Mouse (Mus musculus) liver, postnatal 0 days (tissue): Measurements from ENCODE around the gene Rnd2. TPM values are rescaled to one million over a fixed set of nuclear protein-coding genes. Genes with fewer than 3 reads are reported as not detected.

Experiments
- ATAC-seq: fragments of 200-750 bp; cut with Nextera tagmentation; 2 replicates; pipeline ENCODE4 v1.8.0; 2017; ENCODE audit warnings: mild to moderate bottlenecking, moderate library complexity
- DNase-seq: peaks from one replicate; pipeline ENCODE4 v3.0.0-alpha.2; 2016
- H3K27ac ChIP-seq: fragments of 300-500 bp; sonication (generic); 2 replicates; pipeline ENCODE4 v1.5.1; 2014; ENCODE audit warnings: antibody characterized with exemption, moderate library complexity, mild to moderate bottlenecking, low read depth
- H3K27me3 ChIP-seq: fragments of 300-500 bp; sonication (generic); 2 replicates; pipeline ENCODE4 v1.6.1; 2014; ENCODE audit warnings: low read length, control low read depth, mixed read lengths; ENCODE audit not compliant: insufficient read depth
- H3K36me3 ChIP-seq: fragments of 300-500 bp; sonication (generic); replicated peaks from 2 replicates; pipeline ENCODE4 v1.6.1; 2014; ENCODE audit warnings: mild to moderate bottlenecking, control low read depth, low read length, moderate library complexity, mixed read lengths; ENCODE audit not compliant: insufficient read depth
- H3K4me1 ChIP-seq: fragments of 300-500 bp; sonication (generic); 2 replicates; pipeline ENCODE4 v1.6.1; 2014; ENCODE audit warnings: antibody characterized with exemption, mild to moderate bottlenecking, control low read depth; ENCODE audit not compliant: insufficient read depth
- H3K4me2 ChIP-seq: fragments of 300-500 bp; sonication (generic); 2 replicates; pipeline ENCODE4 v1.6.1; 2014; ENCODE audit warnings: low read depth, mild to moderate bottlenecking, low read length, moderate library complexity, mixed read lengths
- H3K4me3 ChIP-seq: fragments of 300-500 bp; sonication (generic); 2 replicates; pipeline ENCODE4 v1.5.1; 2014; ENCODE audit warnings: low read depth, low read length
- H3K9ac ChIP-seq: fragments of 300-500 bp; sonication (generic); replicated peaks from 2 replicates; pipeline ENCODE4 v1.6.1; 2014; ENCODE audit warnings: mild to moderate bottlenecking, moderate library complexity
- H3K9me3 ChIP-seq: fragments of 300-500 bp; sonication (generic); 2 replicates; pipeline ENCODE4 v1.6.1; 2016; ENCODE audit warnings: mild to moderate bottlenecking, control low read depth, low read length, mixed read lengths
- CTCF ChIP-seq: sonication (generic); IDR thresholded peaks from 2 replicates; pipeline ENCODE4 v1.5.1; 2016; ENCODE audit warnings: antibody characterized with exemption, low read depth
- EP300 ChIP-seq: IDR thresholded peaks from 2 replicates; pipeline ENCODE4 v1.6.1; 2016; ENCODE audit warnings: antibody characterized with exemption, low read depth, mild to moderate bottlenecking
- WGBS: fragments of 180-500 bp; shearing (Covaris S2); extraction: QIAGEN DNeasy Blood & Tissue Kit; methylation state at CpG from one replicate; pipeline ENCODE4 v1.1.7; 2014; ENCODE audit not compliant: insufficient replicate concordance; 5-methylcytosine and 5-hydroxymethylcytosine counted together
- polyA plus RNA-seq: library from polyadenylated mRNA; unstranded; fragments of >200 nt; fragmentation: Nextera tagmentation; extraction: Ambion mirVana; gene quantifications from 2 replicates; pipeline ENCODE4 v1.2.1, GENCODE M21; 2015

Rnd2 gene
- polyA plus RNA-seq, 1 experiment from 2014 or later = 2.0 TPM

- no peak overlapping the region for H3K9ac ChIP-seq
- no peaks in the 10 kb centered on the region for H3K27me3 ChIP-seq
- H3K9me3 ChIP-seq = no peaks in the 10 kb centered on the region
- no peak overlapping the region for H3K27ac ChIP-seq
- no peak for TF ChIP-seq CTCF
- TF ChIP-seq EP300 = no peak
- peaks cover 24% of the 10 kb centered on the region for H3K36me3 ChIP-seq
- 87% methylated on average over 12 of the region's 12 CpGs for WGBS
- DNase-seq (no peak), ATAC-seq (no peak)
- no peak overlapping the region for H3K4me2 ChIP-seq
- H3K4me1 ChIP-seq = peaks cover 14% of the 10 kb centered on the region; the same call in 1 of the 2 replicates
- no peak overlapping the region for H3K4me3 ChIP-seq
Measured at GRCm38 (mm10) chr11:101458217-101458616, 6.6 kb upstream of the Rnd2 start.

- WGBS = 67% methylated on average over 6 of the region's 6 CpGs
- Histone ChIP-seq H3K4me2 (no peak overlapping the region), H3K9ac (no peak overlapping the region), H3K36me3 (peaks cover 24% of the 10 kb centered on the region), H3K4me3 (no peak overlapping the region), H3K27ac (no peak overlapping the region), H3K27me3 (0 out of 2 replicates have a peak, but pooled peaks cover under 1% of the 10 kb centered on the region), H3K4me1 (peaks cover 18% of the 10 kb centered on the region), H3K9me3 (no peaks in the 10 kb centered on the region)
- DNase-seq (no peak), ATAC-seq (peak; percentile 48)
- TF ChIP-seq CTCF = no peak
- TF ChIP-seq EP300 = no peak
Measured at GRCm38 (mm10) chr11:101459716-101460115, 5.1 kb upstream of the Rnd2 start.

DNA sequence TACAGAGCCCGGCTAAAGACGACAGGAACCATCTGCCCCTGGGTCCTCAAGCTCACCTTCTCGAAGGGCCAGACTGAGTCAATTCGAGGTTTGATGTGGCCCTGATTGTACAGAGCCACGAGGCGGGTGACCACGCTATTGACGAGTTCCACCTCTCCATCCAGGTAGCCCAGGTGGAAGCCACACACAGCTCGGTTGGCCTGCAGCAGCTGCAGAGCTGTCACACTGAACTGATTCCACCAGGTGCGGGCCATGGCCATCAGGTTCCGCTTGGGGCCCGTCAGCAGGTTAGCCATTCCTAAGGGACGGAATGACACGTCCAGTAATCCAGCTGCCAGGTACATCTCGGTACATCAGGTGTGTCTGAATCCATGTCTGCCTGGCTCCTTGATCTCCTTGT lies 4.5 kb upstream of the Rnd2 start:
- no peak overlapping the region for H3K4me2 ChIP-seq
- ATAC-seq (no peak), DNase-seq (no peak)
- no peak overlapping the region for H3K4me3 ChIP-seq
- no peaks in the 10 kb centered on the region for H3K9me3 ChIP-seq
- 87% methylated on average over 15 of the region's 15 CpGs for WGBS
- TF ChIP-seq CTCF = no peak
- TF ChIP-seq EP300 = no peak
- no peak overlapping the region for H3K27ac ChIP-seq
- H3K9ac ChIP-seq = no peak overlapping the region
- H3K36me3 ChIP-seq = peaks cover 24% of the 10 kb centered on the region
- H3K4me1 ChIP-seq = peaks cover 24% of the 10 kb centered on the region
- H3K27me3 ChIP-seq = 0 out of 2 replicates have a peak, but pooled peaks cover 4% of the 10 kb centered on the region

- no peak for TF ChIP-seq CTCF
- TF ChIP-seq EP300 = no peak
- Histone ChIP-seq H3K9ac (no peak overlapping the region), H3K4me1 (peaks cover 36% of the 10 kb centered on the region)
Measured at GRCm38 (mm10) chr11:101462141-101462540, 2.7 kb upstream of the Rnd2 start.

GRCm38 (mm10) chr11:101462583-101463440 lies 2.0 kb upstream of the Rnd2 start:
- Histone ChIP-seq H3K27ac (no peak overlapping the region), H3K4me3 (no peak overlapping the region), H3K36me3 (peaks cover 11% of the 10 kb centered on the region), H3K9me3 (no peaks in the 10 kb centered on the region), H3K4me1 (peaks cover 36% of the 10 kb centered on the region), H3K27me3 (0 out of 2 replicates have a peak, but pooled peaks cover 4% of the 10 kb centered on the region), H3K9ac (no peak overlapping the region), H3K4me2 (no peak overlapping the region)
- no peak for TF ChIP-seq EP300
- TF ChIP-seq CTCF = no peak
- DNase-seq (no peak), ATAC-seq (no peak)
- WGBS = 25% methylated on average over 13 of the region's 13 CpGs

More at GRCm38 (mm10) chr11:101462141-101462540, 2.7 kb upstream of the Rnd2 start:
- Histone ChIP-seq H3K27me3 (0 out of 2 replicates have a peak, but pooled peaks cover 4% of the 10 kb centered on the region), H3K4me2 (no peak overlapping the region), H3K9me3 (no peaks in the 10 kb centered on the region), H3K4me3 (no peak overlapping the region), H3K36me3 (peaks cover 18% of the 10 kb centered on the region), H3K27ac (no peak overlapping the region)
- ATAC-seq (no peak), DNase-seq (no peak)
- 84% methylated on average over 14 of the region's 14 CpGs for WGBS

GRCm38 (mm10) chr11:101465101-101465868 lies 486 bp downstream of the Rnd2 start:
- peak overlapping the region; percentile 92 for H3K4me2 ChIP-seq
- peak overlapping the region; percentile 46 for H3K27ac ChIP-seq
- TF ChIP-seq EP300 = no peak
- peak; percentile 41 for TF ChIP-seq CTCF
- H3K4me1 ChIP-seq = peaks cover 29% of the 10 kb centered on the region
- 1% methylated on average over 51 of the region's 51 CpGs for WGBS
- DNase-seq = peak; percentile 62
- H3K9me3 ChIP-seq = no peaks in the 10 kb centered on the region
- H3K27me3 ChIP-seq = peaks cover 13% of the 10 kb centered on the region; the same call in 1 of the 2 replicates
- peak overlapping the region; percentile 74 for H3K4me3 ChIP-seq
- no peaks in the 10 kb centered on the region for H3K36me3 ChIP-seq
- H3K9ac ChIP-seq = peak overlapping the region; percentile 70
- peak; percentile 26 for ATAC-seq
